In the genomic region with DNA sequence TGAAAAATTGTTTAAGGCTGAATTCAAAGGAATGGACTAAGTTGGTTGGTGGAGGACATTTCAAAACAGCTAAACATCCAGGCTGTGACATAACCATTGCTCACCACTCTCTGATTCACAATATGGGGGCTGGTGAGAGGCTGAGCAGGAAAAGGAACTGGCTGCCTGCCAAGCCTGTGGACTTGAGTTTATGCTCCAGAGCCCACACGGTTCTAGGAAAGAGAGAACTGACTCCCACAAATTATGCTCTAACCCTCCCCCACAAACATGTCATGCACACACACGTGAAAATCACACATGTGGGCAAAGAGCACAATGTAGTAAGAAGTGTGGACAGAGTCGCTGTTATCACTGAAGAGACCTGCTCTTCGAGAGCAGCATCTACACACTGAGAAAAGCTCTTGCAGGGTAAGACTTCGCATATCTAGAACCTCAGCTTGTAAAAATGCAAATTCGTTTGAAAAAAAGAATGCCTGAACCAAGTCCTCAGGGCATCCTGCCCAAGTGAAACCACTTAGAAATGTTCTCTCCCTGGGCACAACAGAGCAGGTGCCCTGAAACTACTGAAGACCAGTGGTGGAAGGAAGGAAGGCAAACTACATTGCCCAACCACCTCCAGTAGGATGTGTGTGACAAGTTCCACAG, we compare ENCODE assay signal across 9 mouse cellular contexts.
A peak's percentile ranks its signal among the peaks of the same experiment; 100 is the strongest.
DNase-seq lines count a peak whose midpoint lies in the region; ATAC-seq and TF ChIP-seq lines count a peak whose summit lies in the region.
"Had no signal": no experiment of that assay in that cellular context is flagged by ENCODE, and none has a peak within 500 bp of the region (broad histone marks: within the 10 kb centered on the region; RNA-seq: fewer than 3 reads in every experiment).

No protein-coding gene starts in this region.

- POLR2A ChIA-PET in Patski (lab: Charles Lee) = no interaction called here

- H3K36me3 ChIP-seq in neural tube, embryonic 15.5 days = no peaks in the 10 kb centered on the region
- no peaks in the 10 kb centered on the region for H3K36me3 ChIP-seq in midbrain, embryonic 16.5 days (ENCODE audit: control insufficient read depth, insufficient read depth, low read length)
- H3K36me3 ChIP-seq: hindbrain, embryonic 15.5 days had no signal

- DNase-seq in heart, postnatal 10 days = peak; percentile 5 to 17
- no peak for DNase-seq in heart, adult 8-10 months (ENCODE audit: low spot score)
- DNase-seq in Patski (ENCODE audit: low read depth, low spot score) = peak; percentile 97
- peak; percentile 17 for DNase-seq in kidney, adult 9 months
- DNase-seq in left cerebral cortex, postnatal 4 days = peak; percentile 41
- DNase-seq in gastrocnemius, postnatal 4 days (ENCODE audit: low spot score in 2 of 2) = no peak

- H3K4me1 ChIP-seq in neural tube, embryonic 15.5 days = no peaks in the 10 kb centered on the region
- no peaks in the 10 kb centered on the region for H3K4me1 ChIP-seq in midbrain, embryonic 16.5 days (ENCODE audit: control insufficient read depth, insufficient read depth, low read length)
- H3K4me1 ChIP-seq: hindbrain, embryonic 15.5 days had no signal

- intact Hi-C loops in heart, postnatal 10 days (cut with DNase I) = no loop called here
- intact Hi-C loops in left cerebral cortex, postnatal 4 days (cut with DNase I) = no loop called here

- CTCF ChIA-PET in Patski (lab: Charles Lee) = interaction anchor here (1.0 to 1.9 kb wide), 5 partner anchors 10 to 154 kb away, joined by 3 to 6 read pairs (median 5); no protein-coding TSS in a partner anchor

- H3K27ac ChIP-seq in neural tube, embryonic 15.5 days (replicated peaks) = no peak overlapping the region
- H3K27ac ChIP-seq in midbrain, embryonic 16.5 days (ENCODE audit: low read length) = no peak overlapping the region
- H3K27ac ChIP-seq: hindbrain, embryonic 15.5 days had no signal

- WGBS in neural tube, embryonic 15.5 days = 72% methylated on average over 6 of the region's 6 CpGs
- WGBS in midbrain, embryonic 16.5 days = 72% methylated on average over 6 of the region's 6 CpGs

- no peak overlapping the region for H3K9ac ChIP-seq in neural tube, embryonic 15.5 days (replicated peaks)
- H3K9ac ChIP-seq in midbrain, embryonic 16.5 days (ENCODE audit: low read depth, low read length) = no peak overlapping the region
- H3K9ac ChIP-seq: hindbrain, embryonic 15.5 days had no signal

- no peaks in the 10 kb centered on the region for H3K9me3 ChIP-seq in neural tube, embryonic 15.5 days (replicated peaks)
- no peaks in the 10 kb centered on the region for H3K9me3 ChIP-seq in midbrain, embryonic 16.5 days (replicated peaks; ENCODE audit: control insufficient read depth, low read length, poor library complexity, severe bottlenecking)
- H3K9me3 ChIP-seq: hindbrain, embryonic 15.5 days had no signal

- peak; percentile 94 for ATAC-seq in Patski
- ATAC-seq in neural tube, embryonic 15.5 days (ENCODE audit: low FRiP score) = no peak
- ATAC-seq in midbrain, embryonic 16.5 days = no peak

- no peak overlapping the region for H3K4me2 ChIP-seq in neural tube, embryonic 15.5 days
- H3K4me2 ChIP-seq in midbrain, embryonic 16.5 days (ENCODE audit: low read length) = no peak overlapping the region
- H3K4me2 ChIP-seq: hindbrain, embryonic 15.5 days had no signal

- TF ChIP-seq CTCF in Patski (IDR thresholded peaks at IDR 0.05) = no peak

- no peak overlapping the region for H3K4me3 ChIP-seq in neural tube, embryonic 15.5 days (replicated peaks)
- no peak overlapping the region for H3K4me3 ChIP-seq in midbrain, embryonic 16.5 days (ENCODE audit: low read depth, low read length)
- H3K4me3 ChIP-seq: hindbrain, embryonic 15.5 days had no signal

- in situ Hi-C loops in Patski (cut with MboI; ENCODE audit: low pct_unique_long_range_greater_than_20kb) = no loop called here

- H3K27me3 ChIP-seq in Patski = no peaks in the 10 kb centered on the region
- H3K27me3 ChIP-seq in neural tube, embryonic 15.5 days (replicated peaks) = no peaks in the 10 kb centered on the region
- H3K27me3 ChIP-seq in midbrain, embryonic 16.5 days (ENCODE audit: control insufficient read depth, insufficient read depth, low read depth, low read length) = no peaks in the 10 kb centered on the region
- H3K27me3 ChIP-seq: hindbrain, embryonic 15.5 days had no signal

Comparison
In these comparisons a context has a peak if more than half of its experiments do, and no peak if none do; other contexts are left out.
1. DNase-seq: peak in heart, postnatal 10 days (2 of 2), Patski (single experiment), kidney, adult 9 months (single experiment) and left cerebral cortex, postnatal 4 days (single experiment); none in heart, adult 8-10 months (single experiment) and gastrocnemius, postnatal 4 days (0 of 2).